Mouse (Mus musculus) frontal cortex, adult 2 months (tissue): ENCODE data around the gene Rap1gds1. TPM values are rescaled to one million over a fixed set of nuclear protein-coding genes. Genes with fewer than 3 reads are reported as not detected.
A peak's percentile ranks its signal among the peaks of the same experiment; 100 is the strongest.

ENCODE experiments used
- DNase-seq, 2 experiments: peaks; one replicate each; pipeline ENCODE4 v3.0.0; 2022; ENCODE audit warnings: low spot score in 1 of 2; ENCODE audit errors: extremely low spot score in 1 of 2
- polyA plus RNA-seq: library from polyadenylated mRNA; depleted of rRNA; stranded (reverse); fragments of >200 nt; gene quantifications from 2 replicates; pipeline ENCODE4 v1.2.3, GENCODE M21; 2012; rRNA removed

Rap1gds1 gene
- polyA plus RNA-seq, 1 experiment: 205 TPM

DNA sequence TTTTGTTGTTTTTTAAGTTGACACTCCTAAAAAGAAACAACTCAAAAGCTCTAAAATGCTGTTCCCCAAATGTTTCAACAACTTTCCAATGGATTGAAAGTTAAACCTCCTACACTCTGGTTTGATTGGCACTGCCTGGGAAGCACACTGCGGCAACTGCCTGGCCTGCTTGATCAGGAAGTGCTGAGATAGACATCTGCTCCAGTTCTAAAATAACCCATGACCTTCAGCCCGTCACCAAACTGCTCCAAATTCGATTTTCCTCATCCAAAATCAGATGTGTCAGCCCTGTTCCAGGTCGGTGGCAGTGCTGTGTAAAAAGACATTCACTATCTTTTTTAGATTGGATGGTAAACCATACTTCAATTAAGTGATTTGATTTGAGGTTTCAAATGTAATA is 185.8 kb downstream of the Rap1gds1 start:
- DNase-seq: no peak

DNA sequence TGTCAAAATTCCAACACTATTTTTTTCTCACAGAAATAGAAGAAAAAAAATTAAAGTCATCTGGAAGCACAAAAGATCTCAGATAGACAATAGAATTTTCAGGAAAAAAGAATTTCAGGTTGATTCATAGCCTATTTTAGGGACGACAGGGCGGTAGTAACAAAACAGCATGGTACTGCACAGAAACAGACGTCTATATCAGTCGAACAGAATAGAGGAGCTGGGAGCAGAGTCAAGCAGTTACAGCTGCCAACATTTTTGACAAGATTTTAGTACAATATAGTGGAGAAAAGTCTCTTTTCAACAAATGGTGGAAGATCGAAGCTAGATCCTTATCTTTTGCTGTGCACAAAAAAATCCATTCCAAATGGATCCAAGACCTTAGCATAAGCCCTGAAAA is 188.9 kb downstream of the Rap1gds1 start:
- DNase-seq: no peak

DNA sequence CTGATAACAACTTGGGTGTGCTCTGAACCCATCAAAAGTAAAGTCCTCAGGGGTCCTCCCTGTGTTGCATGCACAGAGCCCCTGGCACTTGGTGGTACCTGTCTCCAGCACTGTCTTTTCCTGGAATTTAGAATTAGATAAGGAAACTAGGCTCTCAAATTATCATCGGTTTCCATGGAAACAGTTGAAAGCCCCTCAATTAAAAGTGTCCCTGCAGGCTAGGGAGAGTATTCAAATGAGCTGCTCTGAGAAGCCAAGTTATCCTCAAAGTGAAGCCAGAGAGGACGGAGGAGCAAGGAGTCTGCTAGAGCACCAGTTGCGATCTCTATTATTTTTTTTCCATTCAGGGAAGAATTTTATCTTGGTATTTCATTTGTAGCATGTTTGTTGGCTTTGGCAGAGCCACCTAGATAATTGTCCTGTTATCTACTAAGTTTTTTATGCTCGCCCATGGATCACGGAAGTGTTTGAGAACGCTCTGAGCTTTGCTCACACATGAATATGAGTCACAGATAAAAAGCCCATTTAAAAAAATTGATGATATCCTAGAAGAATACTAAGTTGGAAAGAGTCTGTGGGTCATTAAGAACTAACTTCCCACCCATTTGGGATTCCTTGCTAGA is 193.2 kb downstream of the Rap1gds1 start:
- DNase-seq: no peak

DNA sequence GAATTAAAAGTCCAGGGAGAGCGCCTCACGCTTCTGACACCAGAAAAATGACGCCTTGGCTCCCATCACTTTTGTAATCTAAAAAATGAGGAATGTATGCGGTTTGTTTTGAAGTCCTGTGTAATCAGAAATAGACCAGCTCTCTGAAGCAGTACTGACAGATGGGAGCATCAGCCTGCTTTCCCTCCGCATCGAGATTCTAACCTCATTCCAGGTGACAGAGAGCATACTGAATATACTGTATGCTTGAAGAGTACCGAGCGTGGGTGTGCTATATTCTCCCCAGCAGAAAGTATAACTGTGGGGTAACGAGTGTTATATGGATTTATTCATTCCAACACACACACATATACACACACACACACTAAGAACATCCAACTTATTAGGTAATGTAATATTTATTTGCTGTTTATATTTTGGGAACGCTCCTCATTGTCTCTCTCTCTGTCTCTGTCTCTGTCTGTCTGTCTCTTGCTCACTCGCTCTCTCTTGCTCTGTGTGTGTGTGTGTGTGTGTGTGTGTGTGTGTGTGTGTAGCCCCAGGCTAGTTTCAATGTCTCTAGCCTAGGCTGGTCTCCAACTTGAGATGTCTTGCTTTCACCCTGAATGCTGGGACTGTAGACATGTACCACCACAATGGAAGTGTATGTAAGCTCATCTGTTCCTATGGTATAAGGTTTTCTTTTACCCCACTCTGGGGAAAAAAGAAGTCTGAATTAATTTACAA is 193.8 kb downstream of the Rap1gds1 start:
- peak in 1 of 2 experiments; percentile 58 for DNase-seq

DNA sequence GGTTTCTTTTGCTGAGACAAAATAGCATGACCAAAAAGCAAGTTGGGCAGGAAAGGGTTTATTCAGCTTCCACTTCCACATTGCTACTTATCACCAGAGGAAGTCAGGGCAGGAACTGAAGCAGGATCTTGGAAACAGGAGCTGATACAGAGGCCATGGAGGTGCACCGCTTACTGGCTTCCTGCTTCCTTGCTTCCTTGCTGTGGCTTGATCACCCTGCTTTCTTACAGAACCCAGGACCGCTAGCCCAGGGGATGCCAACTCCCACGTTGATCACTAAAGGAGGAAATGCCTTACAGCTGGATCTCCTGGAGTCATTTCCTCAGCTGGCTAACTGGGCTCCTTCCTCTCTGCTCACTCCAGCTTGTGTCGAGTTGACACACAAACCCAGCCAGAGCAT is 197.3 kb downstream of the Rap1gds1 start:
- DNase-seq: no peak

DNA sequence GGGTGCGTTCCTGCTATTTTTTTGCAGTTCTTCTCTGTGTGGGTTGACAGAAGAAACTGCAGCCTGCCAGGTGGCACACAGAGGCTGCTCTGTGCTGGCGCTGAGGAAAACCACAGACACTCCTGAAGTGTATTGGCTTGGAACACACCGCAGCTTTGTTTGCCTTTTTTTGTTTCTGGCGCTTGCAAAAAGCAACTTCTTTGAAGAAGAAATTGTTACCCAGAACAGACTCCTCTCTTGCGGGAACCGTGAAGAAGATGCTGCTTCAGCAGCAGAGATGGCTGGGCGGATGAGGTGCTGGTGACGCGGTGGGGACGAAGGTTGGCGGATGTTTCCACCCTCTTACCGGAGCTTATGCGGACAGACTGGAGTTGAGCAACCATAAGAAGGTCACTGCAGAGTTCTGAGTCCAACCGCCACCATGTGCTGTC is 198.1 kb downstream of the Rap1gds1 start:
- peak in 1 of 2 experiments; percentile 61 for DNase-seq

DNA sequence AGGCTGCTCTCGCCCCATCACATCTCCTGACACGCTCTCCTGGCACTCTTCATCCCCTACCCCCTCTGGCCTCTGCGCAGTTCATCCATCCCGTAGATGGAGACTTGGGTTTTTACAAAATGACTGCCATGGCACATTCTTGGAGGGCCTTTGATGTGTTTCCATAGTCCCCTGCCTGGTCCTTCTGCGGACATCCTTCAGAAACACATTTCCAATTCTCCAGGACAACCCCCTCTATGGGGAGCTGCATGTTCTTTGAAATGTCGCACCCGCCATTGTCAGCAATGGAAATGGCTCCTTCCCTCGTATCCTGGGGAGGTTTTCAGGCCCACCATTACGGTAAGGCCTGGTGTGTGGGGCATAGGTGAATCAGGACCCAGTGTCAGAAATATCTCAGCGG is 198.6 kb downstream of the Rap1gds1 start:
- DNase-seq: no peak

DNA sequence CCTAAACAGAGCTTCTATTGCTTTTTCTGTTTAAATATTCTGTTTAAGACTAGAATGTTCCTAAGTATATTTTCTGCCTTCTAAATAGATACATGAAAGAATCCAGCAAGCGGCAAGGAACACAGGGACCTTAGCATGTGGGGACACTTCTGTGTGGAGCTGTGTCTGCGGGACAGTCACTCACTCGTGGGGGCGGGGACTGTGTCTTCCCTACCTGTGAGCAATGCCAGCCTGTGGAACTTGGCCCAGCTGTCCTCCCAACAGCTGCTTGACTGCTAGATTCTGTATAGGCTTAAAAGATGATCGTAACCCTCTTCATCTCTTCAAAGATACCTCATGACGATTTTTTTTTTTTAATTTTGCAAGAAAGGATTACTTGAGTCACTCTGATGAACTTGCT is 199.1 kb downstream of the Rap1gds1 start:
- DNase-seq: no peak

Other genes starting within 250 kb of the Rap1gds1 start
- 0.12 TPM in 1 of 2 replicates, not detected in the other for gene Stpg2, start 130.5 kb upstream of the Rap1gds1 start, polyA plus RNA-seq